Mouse (Mus musculus) MEL (cell line): Measurements from ENCODE around the gene Cyth4.

Experiments used
- CTCF ChIP-seq, 3 experiments: IDR thresholded peaks in 2 of 3; conservative IDR thresholded peaks in 1 of 3; 2 replicates each; pipeline ENCODE4 v1.5.1; 2011 to 2012; ENCODE audit warnings: low read length in 3 of 3, low read depth in 2 of 3, mild to moderate bottlenecking in 2 of 3, improper control_type of control experiment in 1 of 3, inconsistent platforms in 1 of 3, mixed read lengths in 1 of 3, moderate library complexity in 1 of 3; ENCODE audit not compliant: control insufficient read depth in 1 of 3, insufficient read depth in 1 of 3, poor library complexity in 1 of 3, severe bottlenecking in 1 of 3
- GATA1 ChIP-seq: IDR thresholded peaks from 2 replicates; pipeline ENCODE4 v1.6.1; 2011; ENCODE audit warnings: low read depth, low read length, improper control_type of control experiment
- JUND ChIP-seq: IDR thresholded peaks from 2 replicates; pipeline ENCODE4 v1.6.1; 2011; ENCODE audit warnings: low read depth, mild to moderate bottlenecking, improper control_type of control experiment, low read length
- POLR2A ChIP-seq, 2 experiments: IDR thresholded peaks; 2 replicates each; pipeline ENCODE4 v1.6.1; 2011 to 2012; ENCODE audit warnings: low read length in 2 of 2, mild to moderate bottlenecking in 2 of 2, control low read depth in 1 of 2, improper control_type of control experiment in 1 of 2, low read depth in 1 of 2, moderate library complexity in 1 of 2; ENCODE audit not compliant: control insufficient read depth in 1 of 2, insufficient read depth in 1 of 2, poor library complexity in 1 of 2
- POLR2AphosphoS2 ChIP-seq: IDR thresholded peaks from 2 replicates; pipeline ENCODE4 v1.6.1; 2011; ENCODE audit warnings: low read length, improper control_type of control experiment

GRCm38 (mm10) chr15:78643633-78644032 is 46.8 kb downstream of the Cyth4 start:
- TF ChIP-seq POLR2AphosphoS2 (no peak), JUND (no peak), POLR2A (IDR thresholded peaks at IDR 0.05; ENCODE audit: control insufficient read depth in 1 of 2, insufficient read depth in 1 of 2, low read depth in 1 of 2, low read length in 2 of 2, poor library complexity in 1 of 2) (no peak), GATA1 (no peak), CTCF (IDR thresholded peaks at IDR 0.05 in 2 of 3, conservative IDR thresholded peaks at IDR 0.05 in 1 of 3; ENCODE audit: control insufficient read depth in 1 of 3, insufficient read depth in 1 of 3, low read depth in 2 of 3, low read length in 3 of 3, poor library complexity in 1 of 3, severe bottlenecking in 1 of 3) (no peak)
